Mouse (Mus musculus): Measurements from ENCODE around the gene H2afv.
"Not testable (repeated sequence)": the region's sequence is repeated elsewhere in the genome, so short reads cannot be mapped to it uniquely, and the experiment has no call there.

H2afv gene

GRCm38 (mm10) chr11:6468541-6468940, 24.3 kb upstream of the H2afv start:
- DNase-seq = no peak

DNA sequence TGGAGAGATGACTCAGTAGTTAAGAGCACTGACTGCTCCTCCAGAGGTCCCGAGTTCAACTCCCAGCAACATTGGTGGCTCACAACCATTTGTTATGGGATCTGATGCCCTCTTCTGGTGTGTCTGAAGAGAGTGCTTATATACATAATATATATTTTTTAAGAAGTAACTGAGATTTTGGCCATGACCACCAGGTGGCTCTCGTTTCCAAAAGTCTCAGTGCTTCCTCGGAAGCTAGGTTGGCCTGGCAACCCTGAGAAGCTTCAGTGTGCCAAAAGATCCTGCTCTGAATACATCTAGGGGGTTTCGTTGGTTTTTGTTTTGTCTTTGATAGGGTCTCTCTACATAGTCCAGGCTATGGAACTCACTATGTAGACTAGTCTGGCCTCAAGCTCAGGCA, 20.9 kb upstream of the H2afv start:
- peak; percentile 63 for DNase-seq

DNA sequence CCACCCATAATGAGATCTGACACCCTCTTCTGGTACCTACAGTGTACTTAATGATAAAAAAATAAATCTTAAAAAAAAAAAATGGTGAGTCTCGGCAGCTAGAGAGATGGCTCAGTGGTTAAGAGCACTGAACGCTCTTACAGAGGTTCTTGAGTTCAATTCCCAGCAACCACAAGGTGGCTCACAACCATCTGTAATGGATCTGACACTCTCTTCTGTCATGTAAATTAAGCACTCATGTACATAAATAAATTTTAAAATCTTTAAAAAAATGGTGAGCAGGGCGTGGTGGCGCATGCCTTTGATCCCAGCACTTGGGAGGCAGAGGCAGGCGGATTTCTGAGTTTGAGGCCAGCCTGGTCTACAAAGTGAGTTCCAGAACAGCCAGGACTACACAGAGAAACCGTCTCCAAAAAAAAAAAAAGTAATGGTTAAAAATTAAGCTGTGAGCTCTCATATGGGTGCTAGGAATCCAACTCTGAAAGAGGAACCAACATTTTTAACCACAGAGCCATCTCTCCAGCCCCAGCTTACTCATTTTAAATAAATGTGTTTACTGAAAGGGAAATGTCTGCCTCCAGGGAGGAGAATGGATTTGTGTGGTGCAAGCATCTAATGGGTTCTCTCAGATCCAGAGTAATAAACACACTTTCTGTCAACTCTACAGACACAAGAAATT, 19.1 kb upstream of the H2afv start:
- no peak for DNase-seq

GRCm38 (mm10) chr11:6456083-6456482, 11.8 kb upstream of the H2afv start:
- DNase-seq = no peak

DNA sequence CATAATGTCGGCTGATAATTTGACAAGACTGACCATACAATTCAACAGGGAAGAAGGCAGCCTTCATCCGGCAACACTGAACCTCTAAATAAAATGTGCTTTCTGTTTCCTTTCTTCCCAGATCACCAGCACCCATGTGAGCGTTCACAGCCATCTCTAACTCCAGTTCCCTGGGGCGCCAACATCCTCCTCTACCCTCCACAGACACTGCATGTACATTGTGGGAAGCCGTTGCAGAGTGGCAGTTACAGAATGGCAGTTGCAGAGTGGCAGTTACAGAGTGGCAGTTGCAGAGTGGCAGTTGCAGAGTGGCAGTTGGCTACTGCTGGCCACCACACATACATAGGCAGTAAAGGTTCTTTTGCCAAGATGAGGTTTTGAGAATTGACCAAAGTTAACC, 3.9 kb upstream of the H2afv start:
- DNase-seq = not testable (repeated sequence)

GRCm38 (mm10) chr11:6447493-6447892, 3.2 kb upstream of the H2afv start:
- DNase-seq = no peak

DNA sequence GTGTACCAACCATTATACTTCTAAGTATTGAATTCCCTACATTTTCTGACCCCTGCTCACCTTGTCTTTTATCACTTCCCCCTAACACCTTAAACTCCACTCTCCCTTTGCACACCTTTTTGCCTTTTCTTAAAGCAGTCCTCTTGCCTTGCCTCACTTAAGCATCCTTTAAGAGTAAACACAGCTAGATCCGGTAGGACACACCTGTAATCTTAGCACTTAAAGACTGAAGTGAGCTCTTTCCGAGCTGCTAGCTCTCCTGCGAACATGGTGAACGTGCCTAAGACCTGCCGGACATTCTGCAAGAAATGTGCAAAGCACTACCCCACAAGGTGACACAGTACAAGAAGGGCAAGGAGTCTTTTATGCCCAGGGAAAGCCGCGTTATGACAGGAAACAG, 1.7 kb upstream of the H2afv start:
- DNase-seq = no peak

- DNase-seq = no peak
Measured at GRCm38 (mm10) chr11:6445441-6445840, 1.2 kb upstream of the H2afv start.

DNA sequence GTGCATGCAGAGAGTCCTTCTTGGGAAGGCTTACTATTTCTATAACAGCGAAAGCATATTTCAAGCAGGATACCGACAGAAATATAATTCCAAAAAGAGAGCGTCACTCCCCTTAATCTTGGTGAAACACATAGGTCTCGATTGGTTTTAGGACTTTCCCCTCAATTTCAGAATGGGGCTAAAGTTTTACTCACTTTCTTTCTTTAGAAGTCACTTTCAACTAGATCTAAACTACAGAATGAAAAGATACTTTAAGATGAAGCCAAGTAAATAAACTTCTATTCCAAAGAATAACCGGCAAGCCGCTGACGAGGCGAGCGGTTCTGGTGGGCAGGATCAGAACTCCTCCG, 541 bp downstream of the H2afv start:
- DNase-seq = no peak

- no peak for DNase-seq
Measured at GRCm38 (mm10) chr11:6443102-6443501, 1.1 kb downstream of the H2afv start.

DNA sequence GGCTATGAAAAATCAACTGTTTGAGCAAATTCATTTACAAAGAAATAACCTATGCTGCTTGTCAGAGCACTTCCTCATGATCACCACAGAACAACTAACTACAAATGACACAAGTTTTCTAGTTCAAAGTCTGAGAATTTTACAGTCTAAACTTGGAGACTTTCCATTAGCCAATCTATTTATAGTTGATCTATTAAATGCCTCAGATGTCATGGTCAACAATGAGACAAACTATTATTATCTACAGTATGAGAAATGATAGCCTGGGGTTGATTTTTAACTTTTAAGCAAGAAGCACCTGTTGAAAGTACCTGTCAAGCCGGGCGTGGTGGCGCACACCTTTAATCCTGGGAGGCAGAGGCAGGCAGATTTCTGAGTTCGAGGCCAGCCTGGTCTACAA, 1.7 kb downstream of the H2afv start:
- no peak for DNase-seq

GRCm38 (mm10) chr11:6440171-6440570, 4.1 kb downstream of the H2afv start:
- DNase-seq = no peak

DNA sequence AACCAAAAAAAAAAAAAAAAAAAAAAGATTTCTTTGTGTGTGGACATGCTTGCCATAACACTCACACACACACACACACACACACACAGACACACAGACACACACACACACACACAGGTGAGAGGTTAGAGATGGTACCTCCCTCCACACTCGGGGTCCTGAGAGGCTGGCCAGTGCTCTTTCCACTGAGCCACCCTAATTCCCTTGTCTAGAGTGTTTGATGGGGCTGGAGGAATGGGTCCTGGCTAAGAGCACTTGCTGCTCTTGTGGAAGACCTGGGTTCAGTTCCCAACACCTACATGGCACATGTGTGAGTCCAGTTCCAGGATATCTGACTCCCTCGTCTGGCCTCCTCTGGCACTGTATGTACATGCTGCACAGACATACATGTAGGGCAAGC, 6.6 kb downstream of the H2afv start:
- no peak for DNase-seq

- DNase-seq = no peak
Measured at GRCm38 (mm10) chr11:6436442-6436841, 7.8 kb downstream of the H2afv start.

DNA sequence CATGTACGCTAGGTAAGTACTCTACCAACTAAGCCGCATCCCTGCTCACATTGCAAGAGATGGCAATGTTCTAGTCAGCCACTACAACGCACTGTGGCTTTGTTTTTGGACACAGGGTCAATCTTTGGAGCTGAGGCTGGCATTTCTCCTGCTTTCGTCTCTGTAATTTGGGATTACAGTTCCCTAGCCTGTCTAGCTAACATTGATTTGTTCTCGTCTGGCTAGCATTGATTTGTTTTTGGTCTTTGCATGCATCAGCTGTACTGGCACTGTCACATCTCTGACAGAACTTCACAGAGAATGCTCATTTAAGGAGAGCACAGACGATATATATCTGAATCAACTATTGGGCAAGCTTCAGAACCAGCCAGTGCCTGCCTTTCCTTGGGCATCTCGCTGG, 14.1 kb downstream of the H2afv start:
- DNase-seq = no peak

GRCm38 (mm10) chr11:6420722-6421350, 23.4 kb downstream of the H2afv start:
- DNase-seq = no peak

GRCm38 (mm10) chr11:6420283-6420703, 23.9 kb downstream of the H2afv start:
- no peak for DNase-seq

GRCm38 (mm10) chr11:6419156-6419555, 25.1 kb downstream of the H2afv start:
- DNase-seq = not testable (repeated sequence)

- DNase-seq = no peak
Measured at GRCm38 (mm10) chr11:6418751-6419150, 25.5 kb downstream of the H2afv start.

DNA sequence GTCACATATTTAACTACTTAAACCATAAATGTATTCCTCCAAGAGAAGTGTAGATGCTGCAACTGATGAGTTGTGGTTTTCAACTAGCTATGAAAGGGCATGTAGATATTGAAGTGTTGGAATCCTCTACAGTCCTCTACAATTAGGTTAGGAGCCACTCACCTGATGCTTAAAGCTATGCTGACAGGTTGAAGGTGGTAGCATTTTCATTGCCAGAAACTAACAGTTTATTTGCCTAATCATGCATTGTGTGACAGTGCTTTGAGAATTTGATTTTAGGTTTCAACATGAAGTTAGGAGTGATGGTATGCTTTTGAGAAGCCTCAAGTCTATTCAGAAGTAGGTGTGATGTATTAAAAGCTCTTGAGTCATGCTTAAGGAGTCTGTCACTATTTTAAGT, 26.8 kb downstream of the H2afv start:
- no peak for DNase-seq

- peak; percentile 27 for DNase-seq
Measured at GRCm38 (mm10) chr11:6417069-6417468, 27.2 kb downstream of the H2afv start.

GRCm38 (mm10) chr11:6416405-6417034, 27.7 kb downstream of the H2afv start:
- peak; percentile 87 for DNase-seq

DNA sequence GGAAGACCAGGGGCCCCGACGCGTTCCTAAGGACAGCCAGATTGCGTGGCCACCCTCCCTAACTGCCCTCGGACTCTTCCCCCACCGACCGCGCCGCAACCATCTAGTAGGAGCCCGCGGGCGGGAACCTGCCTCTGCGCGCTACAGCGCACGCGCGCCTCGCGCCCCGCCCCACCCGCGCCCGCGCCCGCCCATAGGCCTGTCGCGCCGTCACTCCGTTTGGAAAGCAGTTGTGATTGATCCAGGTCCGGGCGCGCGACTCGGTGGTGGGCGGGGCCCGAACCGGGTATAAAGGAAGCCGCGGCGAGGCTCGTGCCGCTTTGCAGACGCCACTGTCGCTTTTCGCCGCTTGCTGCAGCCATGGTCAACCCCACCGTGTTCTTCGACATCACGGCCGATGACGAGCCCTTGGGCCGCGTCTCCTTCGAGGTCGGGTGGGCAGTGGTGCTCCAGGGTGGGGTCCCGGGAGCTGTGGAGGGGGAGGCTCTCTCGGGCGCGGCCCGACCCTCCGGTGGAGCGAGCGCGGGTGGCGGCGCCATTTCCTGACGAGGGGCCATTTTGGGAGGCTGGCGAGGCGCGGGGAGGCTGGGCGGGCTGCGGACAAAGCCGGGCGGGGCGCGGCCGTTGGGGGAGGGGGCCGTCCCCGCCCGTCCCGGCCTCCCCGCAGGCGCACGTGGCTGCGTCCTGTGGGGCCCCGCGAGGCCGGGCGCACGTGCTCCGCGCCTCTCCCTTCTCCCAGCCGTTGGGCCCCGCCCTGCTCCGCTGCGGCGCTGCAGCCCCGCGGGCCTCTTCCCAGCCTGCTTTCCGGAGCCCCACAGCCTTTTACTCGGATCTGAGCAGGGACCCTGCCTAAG, 28.5 kb downstream of the H2afv start:
- DNase-seq = peak; percentile 98
